Mouse (Mus musculus) embryonic facial prominence, embryonic 15.5 days (tissue): ENCODE results near the gene Asap3. TPM values are rescaled to one million over a fixed set of nuclear protein-coding genes. Genes with fewer than 3 reads are reported as not detected.

Experiments
- ATAC-seq: fragments of 200-750 bp; cut with Nextera tagmentation; 2 replicates; pipeline ENCODE4 v1.8.0; 2017; ENCODE audit warnings: low read depth, moderate TSS enrichment; ENCODE audit not compliant: insufficient number of reproducible peaks, low FRiP score, low TSS enrichment
- H3K27ac ChIP-seq: fragments of 300-500 bp; sonication (generic); replicated peaks from 2 replicates; pipeline ENCODE4 v1.5.1; 2015; ENCODE audit warnings: mild to moderate bottlenecking, inconsistent platforms
- H3K27me3 ChIP-seq: fragments of 300-500 bp; sonication (generic); 2 replicates; pipeline ENCODE4 v1.6.1; 2015; ENCODE audit warnings: inconsistent platforms
- H3K36me3 ChIP-seq: fragments of 300-500 bp; sonication (generic); 2 replicates; pipeline ENCODE4 v1.6.1; 2015; ENCODE audit warnings: mild to moderate bottlenecking, inconsistent platforms
- H3K4me1 ChIP-seq: fragments of 300-500 bp; sonication (generic); 2 replicates; pipeline ENCODE4 v1.6.1; 2015; ENCODE audit warnings: inconsistent platforms
- H3K4me2 ChIP-seq: fragments of 300-500 bp; sonication (generic); replicated peaks from 2 replicates; pipeline ENCODE4 v1.6.1; 2015; ENCODE audit warnings: mild to moderate bottlenecking, inconsistent platforms
- H3K4me3 ChIP-seq: fragments of 300-500 bp; sonication (generic); replicated peaks from 2 replicates; pipeline ENCODE4 v1.5.1; 2015; ENCODE audit warnings: mild to moderate bottlenecking, inconsistent platforms
- H3K9ac ChIP-seq: fragments of 300-500 bp; sonication (generic); 2 replicates; pipeline ENCODE4 v1.6.1; 2015; ENCODE audit warnings: inconsistent platforms
- H3K9me3 ChIP-seq: fragments of 300-500 bp; sonication (generic); replicated peaks from 2 replicates; pipeline ENCODE4 v1.6.1; 2016; ENCODE audit warnings: inconsistent platforms
- WGBS: fragments of 180-500 bp; shearing (Covaris S2); methylation state at CpG from one replicate; pipeline ENCODE4 v1.1.7; 2015; 5-methylcytosine and 5-hydroxymethylcytosine counted together
- polyA plus RNA-seq: library from polyadenylated mRNA; unstranded; fragments of >200 nt; fragmentation: Nextera tagmentation; extraction: Ambion mirVana; gene quantifications from 2 replicates; pipeline ENCODE4 v1.2.1, GENCODE M21; 2015

The Asap3 gene
- polyA plus RNA-seq, 1 experiment from 2014 or later = 14.1 TPM

- Histone ChIP-seq H3K9ac (no peak overlapping the region), H3K27me3 (no peaks in the 10 kb centered on the region), H3K27ac (0 out of 2 replicates have a peak overlapping the region, but pooled peaks have one; percentile 8), H3K9me3 (no peaks in the 10 kb centered on the region), H3K4me1 (peaks cover 9% of the 10 kb centered on the region), H3K4me3 (no peak overlapping the region), H3K4me2 (no peak overlapping the region), H3K36me3 (peaks cover 13% of the 10 kb centered on the region)
- ATAC-seq = no peak
- WGBS = 65% methylated on average over 9 of the region's 9 CpGs
Measured at GRCm38 (mm10) chr4:136185375-136185774, 20.8 kb upstream of the Asap3 start.

- ATAC-seq = no peak
- Histone ChIP-seq H3K27ac (no peak overlapping the region), H3K4me3 (no peak overlapping the region)
Measured at GRCm38 (mm10) chr4:136186315-136186714, 19.9 kb upstream of the Asap3 start.

DNA sequence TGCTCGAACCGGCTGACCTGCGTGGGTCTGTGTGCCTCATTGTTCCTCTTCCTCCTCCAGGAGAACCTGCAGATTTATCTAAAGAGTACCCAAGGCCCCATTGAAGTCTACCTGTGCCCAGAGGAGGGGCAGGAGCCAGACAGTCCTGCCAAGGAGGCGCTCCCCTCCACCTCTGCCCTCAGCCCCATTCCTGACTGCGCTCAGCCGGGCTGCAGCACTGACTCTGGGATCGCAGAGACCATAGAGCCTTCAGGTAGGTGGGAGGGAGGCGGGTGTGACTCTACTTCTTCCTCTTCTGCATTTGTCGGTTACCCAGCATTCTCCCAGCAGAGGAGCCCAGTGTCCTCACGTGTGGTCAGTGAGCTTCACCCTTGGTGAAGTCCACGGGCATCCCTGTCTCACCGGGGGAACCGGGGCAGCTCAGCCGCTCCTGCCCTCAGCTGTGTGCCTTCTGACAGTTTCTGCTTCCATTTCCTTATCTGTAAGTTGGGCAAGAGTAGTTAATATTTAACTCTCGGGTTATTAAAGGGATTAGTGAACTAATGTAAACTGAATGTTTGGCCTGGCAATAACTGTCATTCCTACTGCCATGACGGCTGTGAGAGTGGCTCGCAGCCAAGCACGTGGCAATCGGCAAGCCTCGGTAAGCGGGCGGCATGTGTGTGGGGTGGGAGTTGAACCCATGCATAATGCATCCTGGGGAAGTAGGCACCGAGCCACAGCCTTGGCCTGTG, 19.3 kb upstream of the Asap3 start:
- H3K4me1 ChIP-seq = no peaks in the 10 kb centered on the region
- WGBS = 81% methylated on average over 23 of the region's 23 CpGs
- H3K27ac ChIP-seq = no peak overlapping the region
- H3K9me3 ChIP-seq = no peaks in the 10 kb centered on the region
- no peak overlapping the region for H3K9ac ChIP-seq
- H3K4me2 ChIP-seq = no peak overlapping the region
- no peak for ATAC-seq
- H3K36me3 ChIP-seq = peaks cover 21% of the 10 kb centered on the region
- no peaks in the 10 kb centered on the region for H3K27me3 ChIP-seq
- H3K4me3 ChIP-seq = no peak overlapping the region

More at GRCm38 (mm10) chr4:136186315-136186714, 19.9 kb upstream of the Asap3 start:
- Histone ChIP-seq H3K9me3 (no peaks in the 10 kb centered on the region), H3K4me2 (no peak overlapping the region), H3K36me3 (peaks cover 21% of the 10 kb centered on the region), H3K4me1 (0 out of 2 replicates have a peak, but pooled peaks cover under 1% of the 10 kb centered on the region), H3K9ac (no peak overlapping the region), H3K27me3 (no peaks in the 10 kb centered on the region)
- WGBS = 81% methylated on average over 8 of the region's 8 CpGs

DNA sequence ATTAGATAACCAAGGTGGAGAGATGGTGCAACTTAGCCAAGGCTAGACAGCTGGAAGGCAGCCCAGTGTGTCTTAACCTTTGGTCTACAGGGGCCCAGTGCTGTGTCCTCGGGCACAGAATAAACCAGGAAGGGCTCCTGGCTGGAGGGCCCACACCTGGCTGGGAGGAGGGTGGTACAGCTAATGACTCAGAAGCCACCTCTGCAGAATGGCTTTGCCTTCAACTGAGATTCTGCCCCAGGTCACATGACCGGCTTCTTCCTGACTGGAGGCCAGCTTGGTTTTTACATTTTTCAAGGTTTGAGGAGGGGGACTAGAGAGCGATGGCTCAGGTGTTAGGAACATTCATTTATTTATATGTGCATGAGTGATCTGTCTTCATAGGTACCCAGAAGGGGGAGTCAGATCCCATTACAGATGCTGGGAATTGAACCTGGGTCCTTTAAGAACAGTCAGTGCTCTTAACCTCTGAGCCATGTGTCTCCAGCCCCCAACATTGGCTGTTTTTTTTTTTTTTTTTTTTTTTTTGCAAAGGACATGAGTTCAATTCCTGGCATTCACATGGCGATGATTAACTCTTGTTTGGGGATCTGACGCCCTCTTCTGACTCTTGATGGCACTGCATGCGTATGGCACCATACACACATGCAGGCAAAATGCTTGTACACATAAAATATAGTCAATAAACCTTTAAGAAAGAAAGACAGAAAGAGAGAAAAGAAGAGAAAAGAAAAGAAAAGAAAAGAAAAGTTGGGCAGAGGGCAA, 17.0 kb upstream of the Asap3 start:
- WGBS = 80% methylated on average over 6 of the region's 6 CpGs
- ATAC-seq = no peak
- no peak overlapping the region for H3K27ac ChIP-seq
- H3K9me3 ChIP-seq = no peaks in the 10 kb centered on the region
- H3K9ac ChIP-seq = no peak overlapping the region
- H3K27me3 ChIP-seq = no peaks in the 10 kb centered on the region
- no peaks in the 10 kb centered on the region for H3K4me1 ChIP-seq
- no peak overlapping the region for H3K4me2 ChIP-seq
- H3K36me3 ChIP-seq = peaks cover 31% of the 10 kb centered on the region
- H3K4me3 ChIP-seq = no peak overlapping the region

GRCm38 (mm10) chr4:136189912-136190311, 16.3 kb upstream of the Asap3 start:
- Histone ChIP-seq H3K36me3 (peaks cover 26% of the 10 kb centered on the region), H3K4me2 (no peak overlapping the region), H3K27ac (no peak overlapping the region), H3K4me3 (no peak overlapping the region), H3K4me1 (0 out of 2 replicates have a peak, but pooled peaks cover 2% of the 10 kb centered on the region), H3K9ac (no peak overlapping the region), H3K27me3 (no peaks in the 10 kb centered on the region), H3K9me3 (no peaks in the 10 kb centered on the region)
- 82% methylated on average over 8 of the region's 8 CpGs for WGBS
- no peak for ATAC-seq

DNA sequence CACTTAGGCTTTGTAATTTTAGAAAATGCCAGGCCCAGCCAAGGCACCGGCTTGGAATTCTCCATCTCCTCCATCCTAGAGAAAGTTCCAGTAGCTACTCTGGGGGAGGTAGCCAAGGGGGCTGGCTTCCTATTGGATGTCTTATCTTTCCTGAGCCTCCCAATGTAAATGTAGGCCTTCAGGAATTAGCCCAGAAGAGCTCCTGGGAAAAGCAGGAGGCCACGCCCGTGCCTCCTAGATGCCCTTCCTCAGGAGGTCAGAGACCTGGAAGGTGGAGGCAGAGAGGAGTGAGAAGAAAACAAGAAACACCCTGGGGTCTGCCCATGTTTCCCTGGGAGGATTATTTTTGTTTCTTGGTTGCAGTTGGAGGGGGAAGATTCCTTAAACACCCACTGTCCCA, 12.6 kb upstream of the Asap3 start:
- Histone ChIP-seq H3K36me3 (peaks cover 18% of the 10 kb centered on the region; the same call in 1 of the 2 replicates), H3K4me1 (peaks cover 9% of the 10 kb centered on the region), H3K9me3 (no peaks in the 10 kb centered on the region), H3K27me3 (no peaks in the 10 kb centered on the region), H3K27ac (no peak overlapping the region), H3K4me3 (no peak overlapping the region), H3K4me2 (no peak overlapping the region), H3K9ac (no peak overlapping the region)
- ATAC-seq = no peak
- 77% methylated on average over 3 of the region's 3 CpGs for WGBS

DNA sequence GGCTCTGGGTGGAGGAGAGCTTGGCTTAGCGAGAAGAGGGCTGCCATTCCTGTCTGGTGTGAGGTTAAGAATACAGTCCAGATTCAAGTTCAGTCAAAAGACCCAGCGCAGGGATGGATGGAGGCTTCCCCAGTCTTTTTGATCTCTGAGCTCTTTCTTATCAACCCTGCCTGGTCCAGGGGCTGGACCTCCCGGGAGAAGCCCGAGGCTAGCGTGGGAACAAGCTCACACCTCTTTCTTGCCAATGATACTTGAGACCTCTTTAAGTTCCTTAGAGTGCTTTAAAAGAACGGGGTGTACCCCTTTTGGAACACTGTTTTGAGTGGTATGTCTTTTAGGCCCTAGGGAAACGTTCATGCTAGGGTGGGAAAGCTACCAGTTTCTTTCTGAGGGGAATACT, 11.1 kb upstream of the Asap3 start:
- WGBS = 52% methylated on average over 7 of the region's 7 CpGs
- Histone ChIP-seq H3K9ac (no peak overlapping the region), H3K4me1 (peaks cover 9% of the 10 kb centered on the region), H3K36me3 (peaks cover 18% of the 10 kb centered on the region; the same call in 1 of the 2 replicates), H3K4me2 (no peak overlapping the region), H3K27ac (no peak overlapping the region; the same call in 1 of the 2 replicates), H3K9me3 (no peaks in the 10 kb centered on the region), H3K4me3 (no peak overlapping the region), H3K27me3 (no peaks in the 10 kb centered on the region)
- ATAC-seq = no peak

DNA sequence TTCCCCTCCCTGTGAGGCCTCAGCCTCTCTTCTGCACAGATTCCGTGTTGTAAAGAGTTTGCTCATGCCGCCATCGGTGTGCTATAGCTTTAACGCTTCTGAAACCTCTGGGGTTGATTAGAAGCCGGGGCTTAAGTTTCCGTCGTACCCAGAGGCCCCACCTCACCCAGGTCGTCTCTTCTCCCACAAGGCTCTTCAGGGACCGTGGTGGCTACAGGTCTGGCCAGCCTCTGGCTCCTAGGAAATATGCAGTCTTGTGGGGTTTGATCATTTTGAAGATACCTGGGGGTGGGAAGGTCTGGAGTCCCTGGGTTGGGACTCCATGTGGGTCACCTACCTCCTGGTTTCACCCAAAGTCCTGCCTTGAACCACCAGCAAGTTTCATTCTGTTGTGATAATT, 10.5 kb upstream of the Asap3 start:
- Histone ChIP-seq H3K36me3 (peaks cover 16% of the 10 kb centered on the region; the same call in 1 of the 2 replicates), H3K4me1 (peaks cover 9% of the 10 kb centered on the region), H3K4me2 (no peak overlapping the region), H3K9ac (no peak overlapping the region), H3K9me3 (no peaks in the 10 kb centered on the region), H3K27me3 (no peaks in the 10 kb centered on the region), H3K4me3 (no peak overlapping the region), H3K27ac (no peak overlapping the region; the same call in 1 of the 2 replicates)
- WGBS = 47% methylated on average over 9 of the region's 9 CpGs
- no peak for ATAC-seq

GRCm38 (mm10) chr4:136196201-136196600, 10.0 kb upstream of the Asap3 start:
- H3K36me3 ChIP-seq = peaks cover 10% of the 10 kb centered on the region; the same call in 1 of the 2 replicates
- H3K4me1 ChIP-seq = peaks cover 9% of the 10 kb centered on the region
- ATAC-seq = no peak
- WGBS = 68% methylated on average over 10 of the region's 10 CpGs
- H3K27ac ChIP-seq = no peak overlapping the region
- H3K4me3 ChIP-seq = no peak overlapping the region
- H3K9me3 ChIP-seq = no peaks in the 10 kb centered on the region
- no peaks in the 10 kb centered on the region for H3K27me3 ChIP-seq
- H3K4me2 ChIP-seq = no peak overlapping the region
- H3K9ac ChIP-seq = no peak overlapping the region

GRCm38 (mm10) chr4:136198846-136199245, 7.3 kb upstream of the Asap3 start:
- H3K4me3 ChIP-seq = no peak overlapping the region
- ATAC-seq = no peak
- no peaks in the 10 kb centered on the region for H3K27me3 ChIP-seq
- no peaks in the 10 kb centered on the region for H3K36me3 ChIP-seq
- no peaks in the 10 kb centered on the region for H3K9me3 ChIP-seq
- no peak overlapping the region for H3K9ac ChIP-seq
- H3K4me1 ChIP-seq = peaks cover 16% of the 10 kb centered on the region
- H3K27ac ChIP-seq = no peak overlapping the region
- H3K4me2 ChIP-seq = no peak overlapping the region
- WGBS = 80% methylated on average over 7 of the region's 7 CpGs

GRCm38 (mm10) chr4:136199562-136200292, 6.4 kb upstream of the Asap3 start:
- Histone ChIP-seq H3K27me3 (no peaks in the 10 kb centered on the region), H3K4me1 (peaks cover 16% of the 10 kb centered on the region), H3K27ac (no peak overlapping the region), H3K36me3 (no peaks in the 10 kb centered on the region), H3K4me2 (no peak overlapping the region), H3K9ac (no peak overlapping the region), H3K4me3 (no peak overlapping the region), H3K9me3 (no peaks in the 10 kb centered on the region)
- 29% methylated on average over 9 of the region's 9 CpGs for WGBS
- ATAC-seq = no peak
